Mouse (Mus musculus) spleen, adult 2 months (tissue): ENCODE measurements around the gene Psapl1. TPM values are rescaled to one million over a fixed set of nuclear protein-coding genes. Genes with fewer than 3 reads are reported as not detected.

Source experiments
- DNase-seq, 2 experiments: peaks; one replicate each; pipeline versions ENCODE4 v3.0.0 to v3.0.0-alpha.2; 2012 to 2021; ENCODE audit warnings: low spot score in 2 of 2, low read depth in 1 of 2
- H3K27ac ChIP-seq: fragments of 200-500 bp; 2 replicates; pipeline ENCODE4 v1.5.1; 2012; ENCODE audit warnings: low read length, inconsistent platforms; ENCODE audit not compliant: insufficient read depth
- H3K27me3 ChIP-seq: fragments of 200-500 bp; 2 replicates; pipeline ENCODE4 v1.6.1; 2012; ENCODE audit warnings: mild to moderate bottlenecking, moderate library complexity, low read length, inconsistent platforms; ENCODE audit not compliant: control insufficient read depth, insufficient read depth
- H3K36me3 ChIP-seq: fragments of 200-500 bp; 2 replicates; pipeline ENCODE4 v1.6.1; 2012; ENCODE audit warnings: mild to moderate bottlenecking, low read length, inconsistent platforms; ENCODE audit not compliant: control insufficient read depth, insufficient read depth
- H3K4me1 ChIP-seq: fragments of 200-500 bp; 2 replicates; pipeline ENCODE4 v1.6.1; 2011; ENCODE audit warnings: inconsistent platforms; ENCODE audit not compliant: control insufficient read depth, insufficient read depth, insufficient read length
- H3K4me3 ChIP-seq: fragments of 200-500 bp; 2 replicates; pipeline ENCODE4 v1.5.1; 2011; ENCODE audit warnings: mild to moderate bottlenecking, inconsistent platforms; ENCODE audit not compliant: insufficient read depth, insufficient read length; ENCODE audit errors: extremely low read depth
- CTCF ChIP-seq: fragments of 200-500 bp; IDR thresholded peaks from 2 replicates; pipeline ENCODE4 v1.5.1; 2011; ENCODE audit warnings: mild to moderate bottlenecking, inconsistent platforms; ENCODE audit not compliant: insufficient read depth, insufficient read length, insufficient replicate concordance; ENCODE audit errors: extremely low read depth
- POLR2A ChIP-seq: fragments of 200-500 bp; IDR thresholded peaks from 2 replicates; pipeline ENCODE4 v1.6.1; 2011; ENCODE audit warnings: low read depth, low read length, inconsistent platforms
- WGBS: fragments of 180-500 bp; shearing (Covaris S2); methylation state at CpG from one replicate; pipeline ENCODE4 v1.1.7; 2018; 5-methylcytosine and 5-hydroxymethylcytosine counted together
- polyA plus RNA-seq: library from polyadenylated mRNA; depleted of rRNA; stranded (reverse); fragments of >200 nt; gene quantifications from 2 replicates; pipeline ENCODE4 v1.2.3, GENCODE M21; 2012; rRNA removed

The Psapl1 gene
- polyA plus RNA-seq, 1 experiment: not detected

DNA sequence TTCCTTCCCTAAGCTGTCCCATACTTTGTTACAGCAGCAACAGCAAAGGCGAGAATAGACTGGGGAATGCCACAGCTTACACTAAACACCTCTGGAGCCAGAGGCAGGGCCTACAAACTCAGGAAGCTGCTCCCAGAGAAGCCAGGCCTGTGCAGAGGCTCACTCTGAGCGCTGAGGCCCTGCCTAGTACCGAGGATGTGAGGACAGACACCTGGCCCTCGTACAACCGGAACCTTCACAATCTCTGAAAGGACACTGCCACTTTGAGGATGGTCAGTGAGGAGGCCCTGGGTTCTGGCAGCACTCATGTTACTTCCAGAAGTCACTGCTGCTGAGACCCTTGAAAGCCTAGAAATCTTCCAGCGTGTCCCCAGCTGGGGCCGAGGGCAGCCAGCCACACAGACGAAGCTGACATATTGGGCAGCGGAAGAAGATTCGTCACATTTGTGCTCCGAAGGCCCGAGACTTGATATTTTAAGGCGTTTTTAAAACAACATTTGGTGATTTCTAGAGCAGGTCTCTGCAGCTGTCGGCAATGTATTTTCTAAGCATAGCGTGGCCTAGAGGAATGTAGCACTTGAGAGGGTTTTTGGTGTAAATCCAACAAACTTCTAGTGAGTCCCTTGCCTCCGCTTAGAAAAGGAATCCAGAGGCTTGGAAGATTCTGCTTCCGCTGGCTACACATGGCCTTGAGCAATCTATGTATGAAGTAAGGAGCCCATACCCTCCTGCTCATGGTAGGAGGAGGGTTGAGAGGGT lies 49.1 kb downstream of the Psapl1 start:
- WGBS: 91% methylated on average over 17 of the region's 17 CpGs
- no peaks in the 10 kb centered on the region for H3K4me1 ChIP-seq
- no peak for DNase-seq
- no peak for TF ChIP-seq POLR2A
- no peak for TF ChIP-seq CTCF
- H3K4me3 ChIP-seq: no peak overlapping the region
- H3K36me3 ChIP-seq: no peaks in the 10 kb centered on the region
- H3K27ac ChIP-seq: no peak overlapping the region
- no peaks in the 10 kb centered on the region for H3K27me3 ChIP-seq

GRCm38 (mm10) chr5:36254642-36255516 lies 51.1 kb downstream of the Psapl1 start:
- 66% methylated on average over 18 of the region's 18 CpGs for WGBS
- H3K27me3 ChIP-seq: no peaks in the 10 kb centered on the region
- no peak for TF ChIP-seq POLR2A
- no peak for TF ChIP-seq CTCF

More at GRCm38 (mm10) chr5:36254642-36255516, 51.1 kb downstream of the Psapl1 start:
- no peak overlapping the region for H3K4me3 ChIP-seq
- no peak for DNase-seq
- H3K36me3 ChIP-seq: no peaks in the 10 kb centered on the region
- no peaks in the 10 kb centered on the region for H3K4me1 ChIP-seq
- H3K27ac ChIP-seq: no peak overlapping the region

Other genes starting within 250 kb of the Psapl1 start
- 2.3 and 3.7 TPM in 2 replicates for gene Sorcs2, start 194.1 kb downstream of the Psapl1 start, polyA plus RNA-seq